8 mouse cellular contexts compared by ENCODE assay signal in genomic region chr1:189817810-189818209, GRCm38 (mm10).
A peak's percentile ranks its signal among the peaks of the same experiment; 100 is the strongest.
DNase-seq lines count a peak whose midpoint lies in the region; ATAC-seq and TF ChIP-seq lines count a peak whose summit lies in the region.

No protein-coding gene starts in this region.

- no peak for TF ChIP-seq POLR2A in thymus, adult 2 months (IDR thresholded peaks at IDR 0.05; ENCODE audit: control insufficient read depth, extremely low read depth, insufficient read depth, low read length, poor library complexity)

- WGBS in heart, embryonic 14.5 days, result 44% methylated on average over 9 of the region's 9 CpGs
- 88% methylated on average over 9 of the region's 9 CpGs for WGBS in thymus, adult 2 months

- peak overlapping the region; percentile 32; the same call in 1 of the 2 replicates for H3K4me2 ChIP-seq in heart, embryonic 14.5 days (ENCODE audit: low read length)

- no peaks in the 10 kb centered on the region for H3K27me3 ChIP-seq in heart, embryonic 14.5 days (ENCODE audit: control insufficient read depth, insufficient read depth, low read length)
- no peaks in the 10 kb centered on the region for H3K27me3 ChIP-seq in thymus, adult 2 months (ENCODE audit: control insufficient read depth, insufficient read depth, low read length)

- peak; percentile 42 for DNase-seq in gastrocnemius, adult 18-20 months (ENCODE audit: low spot score)
- DNase-seq in gastrocnemius, adult 8-10 months (ENCODE audit: low spot score in 2 of 2), result no peak
- peak; percentile 45 for DNase-seq in layer of hippocampus, adult 9-11 months
- DNase-seq in right cerebral cortex, postnatal 25 days, result peak; percentile 63
- no peak for DNase-seq in neural tube, embryonic 10.5 days (ENCODE audit: extremely low spot score, low spot score)
- no peak for DNase-seq in spleen, postnatal 14 days (ENCODE audit: low spot score in 2 of 2)
- DNase-seq in thymus, adult 2 months, result no peak

- no peak overlapping the region for H3K4me3 ChIP-seq in heart, embryonic 14.5 days (ENCODE audit: control insufficient read depth in 1 of 2, insufficient read depth in 1 of 2, low read depth in 1 of 2, low read length in 2 of 2)
- no peak overlapping the region for H3K4me3 ChIP-seq in thymus, adult 2 months (ENCODE audit: control insufficient read depth, insufficient read depth, low read length)

- no peaks in the 10 kb centered on the region for H3K36me3 ChIP-seq in heart, embryonic 14.5 days (ENCODE audit: control insufficient read depth, insufficient read depth, low read length)
- no peaks in the 10 kb centered on the region for H3K36me3 ChIP-seq in thymus, adult 2 months (ENCODE audit: control insufficient read depth, insufficient read depth, low read length)

- peaks cover 31 to 52% of the 10 kb centered on the region in 2 experiments for H3K4me1 ChIP-seq in heart, embryonic 14.5 days (ENCODE audit: control insufficient read depth in 2 of 2, insufficient read depth in 2 of 2, low read length in 2 of 2)
- H3K4me1 ChIP-seq in thymus, adult 2 months (replicated peaks; ENCODE audit: control insufficient read depth, insufficient read depth, low read length), result peaks cover 49% of the 10 kb centered on the region

- H3K27ac ChIP-seq in heart, embryonic 14.5 days (replicated peaks in 1 of 2; ENCODE audit: control insufficient read depth in 1 of 2, insufficient read depth in 1 of 2, low read depth in 2 of 2, low read length in 2 of 2), result peak overlapping the region; percentile 79 to 86
- no peak overlapping the region for H3K27ac ChIP-seq in thymus, adult 2 months (ENCODE audit: control insufficient read depth, insufficient read depth, low read length)

- H3K9me3 ChIP-seq in heart, embryonic 14.5 days (ENCODE audit: control insufficient read depth, low read length), result no peaks in the 10 kb centered on the region

- no peak for TF ChIP-seq CTCF in thymus, adult 2 months (IDR thresholded peaks at IDR 0.05; ENCODE audit: borderline replicate concordance, control insufficient read depth, extremely low read depth, insufficient read depth, low read length, poor library complexity)

- no peak overlapping the region for H3K9ac ChIP-seq in heart, embryonic 14.5 days (ENCODE audit: low read length)

- ATAC-seq in heart, embryonic 14.5 days (ENCODE audit: insufficient number of reproducible peaks, insufficient read depth, low FRiP score, low read depth), result peak; percentile 28; the same call in 1 of the 2 replicates

Comparison
In these comparisons a context has a peak if more than half of its experiments do, and no peak if none do; other contexts are left out.
1. DNase-seq: peak in gastrocnemius, adult 18-20 months (single experiment), layer of hippocampus, adult 9-11 months (single experiment) and right cerebral cortex, postnatal 25 days (single experiment); none in gastrocnemius, adult 8-10 months (0 of 2), neural tube, embryonic 10.5 days (single experiment), spleen, postnatal 14 days (0 of 2) and thymus, adult 2 months (single experiment).